Mouse (Mus musculus): ENCODE data around the gene Ncaph.

DNA sequence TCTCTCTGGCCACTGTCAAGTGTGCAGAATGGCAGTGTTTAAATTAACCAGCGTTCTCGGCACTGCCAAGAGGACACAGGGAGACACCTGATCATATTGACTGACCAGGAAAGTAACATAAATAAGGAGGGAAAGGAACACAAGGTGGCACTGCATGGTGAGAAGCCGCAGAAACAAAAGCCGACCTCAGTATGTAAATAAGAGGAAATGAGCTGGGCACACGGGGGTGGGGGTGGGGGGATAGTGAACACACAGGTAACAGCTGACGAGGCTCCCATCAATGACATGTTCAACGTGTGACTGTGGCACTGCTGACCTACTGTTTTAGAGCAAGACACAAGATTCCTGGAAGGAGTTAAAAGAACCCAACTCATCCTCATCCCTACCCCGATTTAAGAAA, 2.4 kb downstream of the Ncaph start:
- TF ChIP-seq EP300 (IDR thresholded peaks at IDR 0.05; ENCODE audit: low read depth), result no peak
- no peak for TF ChIP-seq CTCF (IDR thresholded peaks at IDR 0.05; ENCODE audit: low read depth)

Data from liver, postnatal 0 days (tissue).